Mouse (Mus musculus) retina, postnatal 7 days (tissue): ENCODE measurements around the gene Atxn1.

ENCODE experiments used
- DNase-seq: peaks from one replicate; pipeline ENCODE4 v3.0.0-alpha.2; 2012; ENCODE audit warnings: low read depth, low spot score

The Atxn1 gene

DNA sequence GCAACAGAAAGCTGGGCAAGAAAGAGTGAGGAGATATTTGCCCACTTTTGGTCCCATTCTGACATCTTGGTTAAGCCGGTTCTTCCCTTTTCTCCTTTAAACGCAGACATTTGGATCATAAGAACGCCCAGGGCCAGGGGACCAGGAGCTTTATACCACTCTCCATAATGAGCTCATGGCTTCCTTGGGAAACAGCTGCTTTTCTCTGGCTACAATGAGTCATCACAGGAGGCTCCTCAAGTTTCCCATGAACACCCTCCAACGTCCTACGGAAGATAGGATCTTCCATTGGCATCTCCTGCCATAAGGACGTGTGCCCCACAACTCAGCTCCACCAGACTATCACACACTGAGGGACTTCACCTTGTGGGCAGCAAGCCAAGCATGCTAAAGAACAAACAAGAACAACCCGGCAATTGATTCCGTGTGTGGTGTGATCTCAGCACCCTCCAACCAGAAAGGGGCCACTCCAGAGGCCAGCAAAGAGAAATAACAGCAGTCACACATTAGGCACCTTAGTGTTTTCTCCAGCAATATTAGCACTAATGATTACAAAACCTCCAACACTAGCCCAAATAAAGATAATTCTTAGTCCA lies 135.4 kb downstream of the Atxn1 start:
- DNase-seq: no peak

DNA sequence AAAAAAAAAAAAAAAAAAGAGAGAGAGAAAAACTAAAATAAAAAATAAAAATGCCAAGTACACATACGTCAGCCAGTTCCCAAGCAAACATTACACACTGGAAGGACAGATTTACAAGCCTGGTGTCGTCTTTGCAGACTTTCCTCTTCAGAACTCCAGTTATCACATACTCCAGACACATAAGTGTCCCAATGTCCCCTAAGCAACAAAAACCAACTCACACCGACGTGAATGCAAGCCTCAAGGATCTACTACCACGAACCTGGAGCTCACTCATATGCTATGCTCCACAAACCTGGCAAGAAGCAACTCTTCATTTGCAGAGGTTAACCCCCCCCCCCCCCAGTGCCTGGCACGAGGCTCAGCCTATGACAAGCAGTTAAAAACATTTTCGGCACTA lies 136.8 kb downstream of the Atxn1 start:
- DNase-seq: no peak

DNA sequence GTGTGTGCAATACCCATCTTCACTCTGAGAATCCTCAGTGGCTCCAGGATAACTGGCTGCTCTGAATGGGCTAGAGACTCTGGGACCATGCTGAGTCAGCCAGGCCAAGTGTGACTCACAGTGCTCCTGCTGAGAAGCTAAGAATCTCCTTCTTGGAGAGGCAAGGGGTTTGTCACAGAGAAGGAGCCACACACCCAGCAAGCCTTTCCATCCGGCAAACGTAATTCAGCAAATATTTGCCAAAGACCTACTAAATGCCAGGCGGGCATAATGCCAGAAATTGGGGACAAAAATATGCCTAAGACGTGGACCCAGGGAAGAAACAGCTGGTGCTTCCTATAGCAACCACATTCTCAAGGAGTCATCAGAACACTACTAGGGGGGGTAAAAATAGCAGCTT lies 137.2 kb downstream of the Atxn1 start:
- DNase-seq: no peak

DNA sequence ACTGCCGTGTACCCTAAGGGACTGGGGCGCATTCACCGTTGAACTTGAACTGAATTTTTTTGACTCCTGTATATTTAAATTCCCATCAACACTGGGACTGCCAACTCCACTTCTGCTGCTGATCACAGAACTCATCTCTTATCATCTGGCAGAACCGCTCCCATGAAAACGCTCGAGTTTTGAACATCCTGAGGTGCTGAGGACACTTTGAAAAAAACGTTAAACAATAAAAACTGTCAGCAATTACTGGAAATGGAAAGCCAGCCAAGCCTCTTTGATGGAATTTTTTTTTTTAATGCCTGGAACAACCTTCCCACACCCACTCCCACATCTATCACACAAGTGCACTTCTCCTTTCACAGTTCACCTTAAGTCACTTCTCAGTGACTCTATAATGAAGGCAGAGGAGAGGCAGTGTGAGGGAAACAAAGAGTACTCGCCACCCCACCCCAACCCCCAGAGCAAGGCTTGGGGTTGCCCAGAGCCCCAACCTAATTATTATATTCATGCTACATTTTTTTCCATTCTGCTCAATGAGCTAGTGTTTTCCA lies 137.7 kb downstream of the Atxn1 start:
- no peak for DNase-seq

DNA sequence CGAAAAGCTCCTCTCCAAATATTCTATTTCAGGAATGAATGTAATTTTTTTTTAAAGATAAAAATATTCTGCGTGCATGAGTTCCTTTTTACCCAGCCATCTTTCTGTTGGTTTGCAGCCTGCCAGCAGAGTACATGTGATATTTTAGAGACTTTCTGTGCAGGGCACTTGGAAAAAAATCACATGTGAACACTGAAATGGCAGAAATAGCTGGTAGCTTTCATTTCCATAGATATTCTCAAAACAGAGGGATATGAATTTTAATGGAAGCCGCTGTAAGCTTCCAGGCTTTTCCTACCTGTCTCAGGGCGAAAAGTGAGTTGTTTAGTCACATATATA lies 142.3 kb downstream of the Atxn1 start:
- DNase-seq: no peak

DNA sequence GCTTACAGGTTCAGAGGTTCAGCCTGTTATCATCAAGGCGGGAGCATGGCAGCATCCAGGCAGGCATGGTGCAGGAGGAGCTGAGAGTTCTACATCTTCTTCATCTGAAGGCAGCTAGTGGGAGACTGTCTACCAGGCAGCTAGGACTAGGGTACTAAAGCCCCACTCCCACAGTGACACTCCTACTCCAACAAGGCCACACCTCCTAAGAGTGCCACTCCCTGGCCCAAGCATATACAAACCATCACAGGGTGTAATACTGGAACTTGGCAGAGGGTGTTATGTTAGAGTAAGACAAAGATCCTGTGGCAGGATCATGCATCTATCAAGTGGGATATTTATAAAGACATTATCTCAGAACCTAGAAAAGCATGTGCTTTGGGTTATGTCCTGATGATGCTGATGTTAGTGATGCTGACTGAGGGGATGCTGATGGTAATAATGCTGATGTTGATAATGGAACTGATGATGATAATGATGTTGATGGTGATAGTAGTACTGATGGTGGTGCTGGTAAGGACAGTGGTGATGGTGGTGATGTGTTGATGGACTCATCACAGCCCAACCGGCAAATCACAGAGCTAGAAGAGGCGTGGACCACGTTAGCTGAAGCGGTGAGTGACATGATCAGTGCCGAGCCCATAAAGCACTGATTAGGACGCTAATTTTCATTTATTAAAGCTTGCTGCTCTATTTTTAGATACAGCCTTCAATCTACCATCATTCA lies 142.9 kb downstream of the Atxn1 start:
- no peak for DNase-seq

DNA sequence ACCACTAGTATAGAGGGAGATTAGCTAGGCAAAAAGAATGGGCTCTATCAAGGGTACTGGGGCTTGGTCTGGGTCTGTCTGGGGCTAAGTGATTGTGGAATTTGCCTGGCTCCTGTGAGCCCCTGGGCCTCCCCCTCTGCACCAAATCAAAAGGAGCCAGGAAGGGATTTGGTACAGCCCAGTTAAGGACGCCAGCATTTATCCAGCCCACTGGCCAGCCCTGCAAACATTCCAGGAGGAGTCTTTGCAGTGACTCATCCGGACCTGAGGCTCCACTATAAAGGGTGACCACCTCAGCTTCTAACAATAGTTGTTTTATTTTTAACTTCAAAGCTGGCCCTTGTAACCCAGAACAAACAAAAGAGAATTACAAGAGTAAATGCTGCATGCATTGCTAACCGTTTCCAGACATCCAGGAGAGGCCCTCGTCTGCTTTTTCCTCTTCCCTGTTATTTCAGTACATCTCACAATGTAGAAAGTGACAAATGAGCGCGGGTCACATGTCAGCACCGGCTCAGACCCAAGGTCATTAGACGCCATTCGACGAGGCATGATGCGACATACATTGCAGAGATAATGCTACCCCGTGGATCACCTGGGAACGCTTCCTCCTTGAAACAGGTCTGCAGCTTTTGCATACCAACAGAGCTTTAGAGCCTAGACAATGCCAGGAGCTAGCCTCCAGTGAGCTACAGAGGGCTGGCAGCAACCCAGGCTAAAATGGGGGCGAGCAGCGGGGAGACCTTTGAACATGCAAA lies 144.2 kb downstream of the Atxn1 start:
- no peak for DNase-seq

DNA sequence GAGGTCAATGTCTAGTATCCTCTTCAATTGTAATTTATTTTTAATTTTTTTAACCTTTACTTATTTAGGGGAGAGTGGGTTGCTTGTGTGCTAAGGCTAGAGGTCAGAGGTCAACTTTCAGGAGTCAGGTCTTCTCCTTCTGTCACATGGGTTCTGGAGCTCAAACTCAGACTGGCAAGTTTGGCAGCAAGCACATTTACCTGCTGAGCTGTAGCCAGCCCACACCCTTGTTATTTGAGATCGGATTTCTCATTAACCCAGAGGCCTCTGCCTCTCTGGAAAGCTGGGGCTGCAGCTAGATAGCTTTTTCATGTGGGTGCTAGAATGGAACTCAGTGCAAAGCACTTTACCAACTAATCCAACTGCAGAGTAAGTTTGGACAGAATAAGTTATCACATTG lies 148.1 kb downstream of the Atxn1 start:
- DNase-seq: no peak

DNA sequence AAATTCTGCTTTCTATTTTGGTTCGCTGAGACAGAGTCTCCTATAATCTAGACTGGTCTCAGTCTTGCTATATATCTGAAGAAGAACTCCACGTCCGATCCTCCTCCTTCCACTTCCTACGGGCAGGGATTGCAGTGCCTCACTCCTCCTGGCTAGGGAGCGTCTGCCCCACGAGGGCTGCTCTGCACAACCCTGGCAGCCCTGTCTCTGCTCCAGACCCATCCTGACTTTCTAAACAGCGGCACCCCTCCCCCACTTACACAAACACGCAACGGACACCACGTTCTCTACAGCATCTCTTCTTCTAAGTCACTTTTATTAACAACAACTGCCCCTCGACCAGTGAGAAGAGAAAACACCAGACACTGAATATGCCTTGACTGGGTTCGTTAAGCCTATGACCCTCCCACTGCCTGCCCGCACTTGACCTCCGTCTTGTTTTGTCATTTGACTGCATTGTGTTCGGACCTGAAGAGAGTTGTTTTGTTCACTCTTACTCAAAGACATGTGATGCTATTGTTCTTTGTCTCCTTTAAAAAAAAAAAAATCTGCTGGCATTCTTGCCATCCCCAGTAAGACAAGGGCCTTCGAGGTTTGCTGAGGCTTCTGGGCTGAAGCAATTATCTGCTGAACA lies 154.9 kb downstream of the Atxn1 start:
- no peak for DNase-seq

DNA sequence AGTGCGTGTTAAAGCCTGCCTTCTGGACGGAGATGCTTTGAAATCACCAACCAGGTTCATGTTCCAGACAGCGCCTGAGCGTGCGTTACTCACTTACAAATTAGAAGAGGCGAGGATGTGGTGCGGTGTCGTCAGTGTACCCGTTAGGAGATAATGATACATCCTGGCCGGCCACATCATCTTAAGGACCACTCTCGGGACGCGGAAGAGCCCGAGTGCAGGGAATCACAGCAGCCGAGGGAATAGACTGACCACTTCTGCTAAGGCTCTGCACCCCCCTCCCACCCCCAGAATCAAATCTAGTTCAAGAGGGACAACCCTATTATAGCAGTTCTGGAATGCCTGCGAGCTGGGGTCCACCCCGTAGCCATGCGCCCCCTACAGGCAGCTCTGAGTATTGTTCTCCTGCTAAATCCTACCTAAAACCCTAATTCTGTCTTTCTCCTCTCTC lies 157.2 kb downstream of the Atxn1 start:
- peak; percentile 19 for DNase-seq

DNA sequence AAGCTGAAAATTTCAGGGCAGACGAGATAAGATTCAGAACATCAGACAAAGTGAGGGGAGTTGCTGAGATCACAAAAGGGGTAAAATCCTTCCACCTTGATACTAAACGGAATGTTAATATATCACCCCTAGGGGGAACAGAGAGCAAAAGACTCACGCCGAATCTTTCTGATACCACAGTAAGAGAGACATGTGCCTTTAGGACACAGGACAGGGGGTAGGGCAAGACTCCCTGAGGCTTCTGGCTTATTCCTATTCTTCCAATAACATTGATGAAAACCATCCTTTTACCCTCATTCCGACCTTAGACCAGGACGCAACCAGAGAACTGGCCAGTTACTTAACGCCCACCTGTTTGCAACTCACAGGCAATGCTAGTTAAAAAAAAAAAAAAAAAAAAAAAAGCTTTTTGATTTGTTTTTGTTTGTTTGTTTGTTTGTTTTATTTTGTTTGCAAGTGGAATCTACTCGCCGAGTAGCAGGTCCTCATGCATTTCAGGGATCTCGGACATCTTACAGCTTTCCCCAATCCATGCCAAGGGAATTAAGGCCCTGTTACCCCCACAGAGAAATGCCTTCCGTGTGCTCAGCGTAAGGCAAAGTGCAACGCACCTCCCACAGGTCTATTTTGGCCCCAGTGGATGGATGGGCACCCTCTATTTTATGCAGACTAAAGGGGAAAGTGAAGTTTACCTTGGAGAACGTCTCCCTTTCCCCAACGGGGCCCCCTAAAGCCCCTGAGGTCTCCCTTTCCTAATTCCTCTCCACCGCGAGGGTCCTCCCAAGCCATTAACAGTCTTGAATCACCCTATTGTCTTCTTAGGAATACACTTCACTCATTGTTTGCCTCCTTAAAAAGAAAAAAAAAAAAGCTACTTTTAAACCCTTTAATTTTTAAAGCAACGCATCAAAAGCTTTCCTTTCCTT lies 157.9 kb downstream of the Atxn1 start:
- DNase-seq: no peak

DNA sequence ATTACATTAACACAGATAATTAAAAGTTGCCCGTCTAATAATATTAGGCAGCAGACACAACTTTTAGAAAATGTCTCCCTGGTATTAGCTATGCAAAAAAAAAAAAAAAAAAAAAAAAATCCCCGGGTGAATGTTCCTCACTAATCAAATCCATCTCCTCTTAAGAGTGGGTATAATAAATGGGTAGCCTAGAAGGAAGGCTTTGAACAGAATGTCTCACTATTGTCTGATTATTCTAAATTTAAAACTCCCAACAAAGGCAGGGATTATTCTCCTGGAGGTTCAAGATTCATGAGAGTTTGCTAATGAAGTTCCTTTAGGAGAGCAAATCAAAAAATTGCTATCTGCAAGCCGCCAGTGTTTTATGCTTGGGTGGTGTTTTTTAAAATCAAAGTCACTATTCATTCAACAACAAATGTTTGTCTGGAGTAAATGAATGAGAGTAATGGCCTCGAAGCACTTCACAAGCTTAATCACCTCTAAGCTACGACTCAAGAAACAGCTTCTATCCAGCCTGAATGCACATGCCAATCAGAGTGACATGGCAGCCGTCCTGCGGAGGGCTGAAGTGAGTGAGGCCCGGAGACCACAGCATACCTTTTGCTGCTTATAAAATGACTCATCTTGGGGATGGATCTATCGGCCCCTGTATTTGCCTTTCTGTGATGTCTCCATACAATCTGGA lies 158.8 kb downstream of the Atxn1 start:
- no peak for DNase-seq

DNA sequence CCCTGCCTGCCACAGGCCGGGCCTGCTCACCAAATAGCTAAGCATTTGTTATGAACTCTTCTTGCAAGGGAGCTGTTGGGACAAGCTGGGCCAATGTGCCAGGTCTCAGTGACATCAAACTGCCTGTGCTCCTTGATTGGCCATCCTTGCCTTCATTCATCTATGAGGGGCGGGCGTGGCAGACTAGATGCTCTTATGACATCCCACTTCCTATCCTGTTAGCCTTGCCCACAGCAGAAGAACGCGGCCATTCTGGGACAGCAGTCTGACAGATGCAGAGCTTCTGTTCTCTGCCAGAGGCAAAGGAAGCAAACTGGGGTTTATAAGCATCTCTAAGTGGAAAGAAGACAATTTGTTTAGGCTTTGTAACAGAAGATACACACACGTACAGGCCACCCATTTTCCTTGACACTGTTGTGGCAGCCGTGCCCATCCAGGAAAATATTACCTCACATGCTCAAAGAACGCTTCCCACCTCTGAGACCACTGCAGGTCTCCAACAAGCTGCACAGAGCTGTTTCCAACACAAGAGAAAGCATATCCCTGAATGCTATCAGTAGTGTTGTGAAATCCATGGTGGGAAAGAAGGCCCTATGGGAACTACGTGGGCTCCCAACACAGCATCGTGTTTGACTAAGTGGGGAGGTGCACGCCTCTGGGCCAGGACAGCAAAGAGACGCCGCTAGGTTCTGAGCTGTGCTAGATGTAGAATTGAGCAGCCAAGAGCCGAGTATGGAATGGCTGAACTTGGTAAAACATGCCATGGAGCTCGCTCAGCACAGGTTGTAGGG lies 162.0 kb downstream of the Atxn1 start:
- no peak for DNase-seq

DNA sequence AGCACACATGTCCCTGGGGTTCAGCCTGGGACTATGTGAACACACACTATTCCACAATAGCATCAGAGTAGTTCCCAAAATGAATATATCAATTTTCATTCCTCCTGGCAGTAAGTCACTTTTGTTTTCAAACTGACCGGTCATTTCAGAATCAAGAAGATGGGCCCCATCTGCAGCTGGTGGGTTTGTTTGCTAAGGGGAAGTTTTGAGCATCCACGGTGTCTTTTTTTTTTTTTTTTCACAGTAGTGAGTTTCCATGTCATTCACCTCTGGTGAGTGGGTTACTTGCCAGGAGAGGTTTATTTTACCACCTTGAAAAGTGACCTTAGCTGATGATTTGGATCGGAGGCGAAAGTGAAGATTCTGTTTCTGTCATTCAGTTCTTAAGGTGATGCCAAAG lies 166.6 kb downstream of the Atxn1 start:
- DNase-seq: no peak

DNA sequence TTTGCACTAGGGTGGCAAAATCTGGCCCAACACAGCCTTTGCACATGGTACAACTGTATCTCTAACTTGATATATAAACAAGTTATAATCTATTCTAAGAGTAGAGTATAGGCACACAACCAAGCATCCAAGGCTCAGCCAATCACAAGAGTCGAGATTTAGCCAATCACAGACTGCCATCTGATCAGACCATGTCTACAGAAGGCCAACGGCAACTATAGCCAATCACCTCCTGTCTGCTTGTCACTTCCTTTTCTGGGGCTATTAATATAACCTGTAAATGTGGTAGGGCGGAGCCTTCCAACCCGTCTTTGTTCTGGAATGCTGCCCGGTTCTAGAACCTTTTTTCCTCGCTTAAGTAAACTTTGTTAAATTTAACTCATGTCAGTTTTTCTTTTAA lies 167.1 kb downstream of the Atxn1 start:
- DNase-seq: no peak

DNA sequence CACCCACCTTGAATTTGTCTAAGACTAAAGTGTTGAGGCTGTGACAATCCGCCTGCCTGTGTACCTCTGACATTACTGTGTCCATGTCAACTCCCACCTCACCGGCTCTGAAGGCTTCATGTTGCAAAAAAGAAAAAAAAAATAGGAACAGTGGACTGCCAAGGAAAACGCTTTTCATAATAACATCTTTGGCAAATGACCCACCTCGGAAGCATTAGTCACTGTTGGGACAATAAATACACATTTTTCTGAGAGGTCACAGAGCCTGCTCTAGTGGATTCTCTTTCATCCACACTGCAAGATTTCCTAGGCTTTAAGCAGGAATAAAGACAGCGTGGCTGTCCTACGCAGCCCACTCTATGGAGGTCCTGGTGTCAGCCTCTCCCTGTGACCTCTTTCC lies 168.5 kb downstream of the Atxn1 start:
- no peak for DNase-seq

DNA sequence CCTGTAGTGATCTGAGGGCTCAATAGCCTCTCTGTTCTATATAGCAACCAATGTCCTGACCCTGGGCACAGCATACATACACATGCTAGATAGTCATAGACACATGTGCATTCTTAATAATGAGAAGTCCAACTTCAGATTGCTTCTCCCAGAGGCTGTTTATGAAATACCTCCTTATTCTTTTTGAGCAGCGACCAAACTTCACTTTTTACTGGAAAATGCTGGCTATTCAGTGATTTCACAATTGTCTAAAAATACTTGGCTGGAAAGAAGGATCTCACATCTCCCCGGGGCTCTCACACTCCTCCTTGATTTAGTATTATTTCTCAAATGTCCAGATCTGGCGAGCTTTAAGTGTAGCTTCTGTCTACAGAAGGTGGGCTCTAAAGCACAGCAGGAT lies 171.0 kb downstream of the Atxn1 start:
- DNase-seq: no peak

DNA sequence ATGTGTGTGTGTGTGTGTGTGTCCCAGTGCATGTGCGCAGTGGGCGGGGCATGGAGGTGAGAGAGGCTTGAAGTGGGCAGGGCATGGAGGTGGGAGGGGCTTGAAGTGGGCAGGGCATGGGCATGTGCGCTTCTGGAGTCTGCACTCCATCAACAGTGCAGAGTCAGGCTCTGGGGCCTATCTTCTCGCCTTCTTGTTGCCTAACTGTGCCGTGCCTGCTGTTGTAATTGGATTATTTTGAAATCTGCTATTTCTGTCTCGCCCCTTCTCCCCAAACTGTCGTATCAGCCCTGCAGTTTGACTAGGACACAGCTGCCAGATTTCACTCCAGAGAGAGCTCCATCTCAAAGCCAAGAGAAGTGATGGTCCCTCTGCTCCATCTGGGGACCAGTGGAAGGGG lies 178.4 kb downstream of the Atxn1 start:
- no peak for DNase-seq

DNA sequence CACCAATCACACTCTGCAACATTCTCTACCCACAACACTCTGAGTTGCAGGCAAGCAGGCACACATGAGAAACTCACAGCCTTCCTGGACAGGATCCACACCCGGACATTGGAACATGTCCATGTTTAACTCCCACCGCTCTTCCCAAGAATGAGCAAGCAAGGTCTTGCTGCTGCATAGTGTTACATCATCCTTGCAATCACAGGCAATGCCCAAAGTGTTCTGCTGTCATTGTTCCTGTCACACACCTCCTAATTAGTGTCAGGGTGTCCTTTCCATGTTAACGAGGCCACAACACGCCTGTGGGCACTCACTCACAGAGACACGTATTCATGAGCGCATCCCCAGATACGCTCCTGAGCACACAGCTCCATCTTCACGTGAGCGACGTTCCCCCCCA lies 181.1 kb downstream of the Atxn1 start:
- DNase-seq: no peak

DNA sequence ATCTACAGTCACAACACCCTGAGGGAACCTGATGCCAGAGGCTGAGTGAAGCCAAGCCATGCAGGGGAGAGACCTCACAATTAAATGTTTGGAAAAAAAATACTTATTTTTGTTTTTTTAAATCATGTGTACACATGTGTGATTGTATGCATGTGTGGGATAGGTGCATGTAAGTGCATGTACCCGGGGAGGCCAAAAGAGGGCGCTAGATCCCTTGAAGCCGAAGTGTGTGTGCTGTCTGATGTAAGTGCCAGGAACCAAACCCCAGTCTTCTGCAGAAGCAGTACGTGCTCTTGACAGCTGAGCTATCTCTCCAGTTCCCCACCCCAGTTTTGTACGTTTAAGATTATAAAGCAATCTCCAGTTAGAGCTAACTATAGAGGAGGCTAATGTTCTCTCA lies 186.1 kb downstream of the Atxn1 start:
- DNase-seq: no peak
